Mouse (Mus musculus): Measurements from ENCODE around the gene 1700015G11Rik.
A peak's percentile ranks its signal among the peaks of the same experiment; 100 is the strongest.

Gene 1700015G11Rik

DNA sequence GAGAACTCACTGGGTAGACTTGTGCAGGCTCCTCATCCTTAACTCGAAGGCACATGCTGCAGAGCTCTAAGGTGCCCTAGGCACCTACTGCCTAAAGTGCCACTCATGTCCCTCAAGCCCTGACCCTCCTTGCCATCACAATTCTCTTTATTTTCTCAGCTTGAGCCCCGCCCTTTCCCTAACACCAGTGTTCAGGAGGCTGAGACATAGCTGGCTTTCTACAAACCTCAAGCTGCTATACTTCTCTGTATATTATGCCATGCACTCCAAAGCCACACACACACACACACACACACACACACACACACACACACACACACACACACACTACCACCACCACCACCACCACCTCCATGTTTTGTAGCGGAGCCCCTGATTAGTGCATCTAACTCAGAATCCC, at the start of gene 1700015G11Rik:
Gene 1700015G11Rik, minus strand, starts transcription at position 101 of the 400 bp plus-strand sequence.
- no peak for DNase-seq

DNA sequence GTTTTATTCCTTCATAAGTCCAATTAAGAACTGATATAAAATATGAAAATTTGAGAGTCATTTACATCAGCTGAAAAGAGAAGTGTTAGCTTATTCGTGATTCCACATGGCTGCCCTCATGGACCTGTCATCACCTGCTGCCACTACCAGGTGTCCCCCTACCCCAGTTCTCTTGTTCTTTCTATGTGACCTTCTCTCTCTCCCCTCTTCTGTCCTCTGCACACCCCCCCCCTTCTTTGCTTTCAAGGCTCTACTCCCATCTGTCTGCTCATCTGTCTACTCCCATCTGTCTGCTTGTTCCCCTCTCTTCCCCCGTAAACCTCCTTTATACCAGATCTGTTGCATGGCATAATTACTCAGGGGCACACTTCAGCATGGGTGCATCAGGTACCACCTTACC, 41.4 kb upstream of the 1700015G11Rik start:
- DNase-seq = peak in 1 of 2 experiments; percentile 4

GRCm38 (mm10) chr7:52056274-52056673, 40.7 kb upstream of the 1700015G11Rik start:
- no peak for DNase-seq

DNA sequence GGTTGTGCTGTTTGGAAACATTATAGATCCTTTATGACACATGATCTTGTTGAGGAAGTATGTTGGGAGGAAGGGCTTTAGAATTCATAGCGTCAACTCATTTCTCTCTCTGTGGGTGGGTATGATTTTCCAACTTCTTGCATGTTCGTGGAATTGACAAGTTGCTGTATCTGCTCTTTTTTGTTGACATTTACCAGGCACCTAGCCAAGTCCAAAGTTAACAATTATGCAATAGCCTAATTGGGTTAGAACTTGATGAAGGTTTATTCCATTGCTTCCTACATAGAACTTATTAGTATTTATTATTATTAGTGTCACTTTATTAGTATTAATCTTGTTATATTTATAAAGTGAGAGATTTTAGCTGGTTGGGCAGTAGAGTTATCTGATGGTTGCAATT, 40.3 kb upstream of the 1700015G11Rik start:
- no peak for DNase-seq

DNA sequence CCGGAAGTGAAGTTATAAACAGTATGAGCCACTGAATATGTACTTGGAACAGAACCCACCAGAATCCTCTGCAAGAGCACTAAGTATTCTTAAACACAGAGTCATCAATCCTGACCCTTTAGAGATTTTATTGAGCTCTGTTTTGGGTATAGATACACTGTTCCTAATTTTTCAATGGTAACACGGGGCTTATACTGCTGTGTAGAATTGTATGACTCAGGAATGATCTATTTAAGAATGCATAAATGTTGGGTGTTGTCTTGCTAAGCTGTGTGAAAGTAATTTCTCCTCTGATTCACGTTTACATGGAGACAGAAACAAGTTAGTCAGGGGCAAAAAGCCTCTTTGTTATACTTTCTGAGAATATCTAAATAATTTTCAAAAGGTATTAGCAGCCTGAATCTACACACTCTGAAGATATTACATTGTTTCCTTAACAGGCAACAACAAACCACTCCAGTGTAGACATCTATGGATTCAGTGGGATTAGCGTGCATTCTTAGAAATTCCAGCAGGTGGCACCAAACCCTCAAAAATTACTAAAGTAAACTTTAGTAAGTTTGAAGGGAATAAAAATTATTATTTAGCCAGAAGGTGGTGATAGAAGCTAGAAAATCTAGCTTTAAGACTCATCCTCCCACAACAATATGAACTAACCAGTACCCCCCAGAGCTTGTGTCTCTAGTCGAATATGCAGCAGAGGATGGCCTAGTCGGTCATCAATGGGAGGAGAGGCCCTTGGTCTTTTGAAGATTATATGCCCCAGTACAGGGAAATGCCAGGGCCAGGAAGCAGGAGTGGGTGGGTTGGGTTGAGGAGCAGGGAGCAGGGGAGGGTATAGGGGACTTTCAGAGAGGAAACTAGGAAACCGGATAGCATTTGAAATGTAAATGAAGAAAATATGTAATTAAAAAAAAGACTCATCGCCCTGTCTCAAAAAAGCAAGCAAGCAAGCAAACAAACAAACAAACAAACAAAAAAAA, 22.4 kb upstream of the 1700015G11Rik start:
- peak; percentile 72 to 80 for DNase-seq

- no peak for DNase-seq
Observed at GRCm38 (mm10) chr7:52024050-52024626, 8.6 kb upstream of the 1700015G11Rik start.

DNA sequence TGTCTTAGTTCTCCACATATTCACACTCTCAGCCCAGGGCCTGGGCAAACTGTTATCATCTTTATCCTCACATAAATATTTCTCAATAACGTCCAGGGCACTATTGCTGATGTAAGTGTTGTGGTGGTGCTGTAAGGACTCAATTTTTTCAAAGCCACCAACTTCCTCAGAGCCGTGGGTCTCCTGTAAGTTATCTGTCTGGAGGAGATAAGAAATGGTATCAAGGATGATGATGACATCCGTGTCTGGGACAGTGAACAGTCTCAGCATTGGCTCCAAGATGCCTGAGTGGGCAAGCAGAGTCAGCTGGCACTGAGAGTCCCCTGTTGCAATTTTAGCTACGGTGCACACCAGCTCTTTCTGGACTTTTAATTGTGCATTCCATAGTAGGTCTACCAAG, 6.5 kb upstream of the 1700015G11Rik start:
- DNase-seq = no peak

DNA sequence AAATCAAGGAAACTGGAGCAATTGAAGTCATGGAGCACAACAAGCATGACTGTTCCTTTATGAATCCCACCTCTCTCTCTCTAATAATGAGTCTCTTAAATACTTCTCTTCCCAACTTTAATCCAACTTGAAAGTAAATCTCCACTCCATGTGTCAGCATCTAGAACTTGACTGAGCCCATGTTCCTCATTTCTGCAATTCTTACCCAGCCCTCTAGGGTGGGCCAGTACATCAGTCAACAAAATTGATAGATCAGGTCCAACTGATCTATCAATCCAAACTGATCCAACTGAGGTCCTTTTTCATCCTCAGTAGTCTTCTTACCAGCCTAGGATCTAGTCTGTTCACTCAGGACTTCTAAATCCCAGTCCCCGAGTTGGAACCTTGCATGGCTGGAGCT, 348 bp downstream of the 1700015G11Rik start:
- no peak for DNase-seq

GRCm38 (mm10) chr7:52013457-52013856, 2.1 kb downstream of the 1700015G11Rik start:
- DNase-seq = no peak

GRCm38 (mm10) chr7:52007138-52007537, 8.4 kb downstream of the 1700015G11Rik start:
- DNase-seq = no peak

- DNase-seq = no peak
Observed at GRCm38 (mm10) chr7:52006296-52006630, 9.3 kb downstream of the 1700015G11Rik start.

DNA sequence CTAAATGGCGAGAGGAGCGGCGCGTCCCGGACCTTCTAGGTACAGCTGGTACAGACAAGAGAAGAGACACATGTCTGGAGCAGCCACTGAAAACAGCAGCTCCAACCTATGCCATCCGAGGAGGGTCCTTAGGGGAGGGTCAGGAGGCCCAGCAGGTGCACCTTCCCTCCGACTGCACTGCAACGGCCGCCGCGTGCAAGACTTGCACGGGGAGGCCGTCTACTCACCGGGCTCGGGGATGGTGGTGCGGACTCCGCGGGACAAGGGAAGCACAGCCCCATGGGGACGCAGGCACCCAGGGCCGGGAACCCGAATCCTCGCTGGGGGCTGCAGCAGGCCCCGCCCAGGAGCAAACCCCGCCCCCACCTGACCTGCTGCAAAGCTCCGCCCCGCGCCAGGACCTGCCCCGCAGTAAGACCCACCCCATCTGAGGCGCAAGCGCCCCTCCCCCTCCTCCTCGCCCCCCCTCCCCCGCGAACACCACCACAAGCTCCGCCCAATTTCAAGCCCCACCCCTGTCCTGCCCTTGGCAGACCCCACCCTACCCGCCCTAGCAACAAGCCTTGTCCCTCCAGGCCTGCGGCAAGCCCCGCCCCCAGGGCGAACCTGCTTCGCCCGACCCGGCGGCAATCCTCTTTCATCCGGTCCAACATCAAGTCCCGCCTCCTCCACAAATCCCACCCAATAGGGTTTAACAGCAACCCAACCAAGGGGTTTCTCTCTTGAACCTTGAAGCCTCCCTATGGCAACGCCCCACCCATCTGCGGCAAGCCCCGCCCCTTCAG, 9.8 kb downstream of the 1700015G11Rik start, which contains the start of gene Svip:
Gene Svip, minus strand, starts transcription at position 508 of the 785 bp plus-strand sequence.
- peak; percentile 96 to 98 for DNase-seq

- DNase-seq = no peak
Observed at GRCm38 (mm10) chr7:51991020-51991419, 24.5 kb downstream of the 1700015G11Rik start.

DNA sequence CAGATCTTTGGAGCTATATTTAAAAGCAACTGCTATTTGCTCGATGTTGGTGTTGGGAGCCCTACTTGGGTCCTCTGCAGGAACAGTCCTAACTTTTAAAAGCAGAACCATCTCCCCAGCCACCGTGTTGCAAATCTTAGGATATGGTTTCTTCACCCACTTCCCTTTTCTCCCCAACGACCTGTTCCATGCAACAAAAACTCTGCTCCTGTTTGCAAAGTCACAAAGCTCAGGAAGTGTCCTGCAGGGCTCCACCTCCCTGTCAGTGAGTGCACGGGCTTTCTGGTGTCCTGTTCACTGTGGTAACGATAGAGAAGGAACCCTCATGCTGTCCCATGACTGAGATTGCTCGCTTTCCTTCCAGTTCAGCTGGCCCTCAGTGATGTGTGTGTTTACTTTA, 28.6 kb downstream of the 1700015G11Rik start:
- no peak for DNase-seq

GRCm38 (mm10) chr7:51985763-51986162, 29.8 kb downstream of the 1700015G11Rik start:
- DNase-seq = no peak

- no peak for DNase-seq
Observed at GRCm38 (mm10) chr7:51982303-51982702, 33.2 kb downstream of the 1700015G11Rik start.

- DNase-seq = peak; percentile 47 to 55
Observed at GRCm38 (mm10) chr7:51979271-51979670, 36.3 kb downstream of the 1700015G11Rik start.

GRCm38 (mm10) chr7:51975181-51975580, 40.3 kb downstream of the 1700015G11Rik start:
- DNase-seq = peak in 1 of 2 experiments; percentile 7

DNA sequence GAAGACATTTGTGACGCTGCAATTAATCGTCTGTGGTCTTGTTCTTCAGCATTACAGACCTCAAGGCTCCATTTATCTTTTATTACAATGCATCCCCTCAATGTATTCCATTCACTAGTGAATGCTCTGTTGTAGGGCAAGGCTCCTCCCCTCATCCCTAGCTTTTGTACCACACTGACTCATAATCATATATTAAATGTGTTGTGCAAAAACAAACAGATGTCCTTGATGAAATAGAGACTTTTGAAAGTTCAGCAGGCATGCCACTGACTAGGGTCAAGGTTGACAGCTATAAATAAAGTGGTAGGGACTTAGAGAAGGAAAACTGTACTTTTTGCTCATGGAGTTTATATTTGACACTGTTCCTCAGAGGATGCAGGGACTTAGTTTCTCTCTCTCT, 42.0 kb downstream of the 1700015G11Rik start:
- no peak for DNase-seq

DNA sequence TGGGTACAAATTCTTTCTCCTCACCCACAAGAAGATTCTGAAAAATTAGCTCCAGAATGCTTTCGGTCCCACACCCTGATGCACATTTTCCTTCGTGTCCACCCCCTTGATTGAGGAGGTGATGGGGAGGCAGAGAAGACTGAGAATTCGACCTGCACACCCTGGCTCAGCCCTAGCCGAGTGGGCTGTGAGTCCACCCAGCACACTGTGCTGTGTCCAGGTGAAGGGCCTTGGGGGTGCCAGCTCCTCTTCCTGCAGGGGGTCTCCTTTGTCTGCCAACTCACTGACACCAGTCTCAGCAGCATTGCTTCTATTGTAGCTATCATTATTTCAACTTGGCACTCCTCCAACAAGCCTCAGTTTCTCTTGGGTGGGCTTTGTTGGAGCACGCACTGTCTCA, 42.4 kb downstream of the 1700015G11Rik start:
- DNase-seq = peak; percentile 23 to 31

DNA sequence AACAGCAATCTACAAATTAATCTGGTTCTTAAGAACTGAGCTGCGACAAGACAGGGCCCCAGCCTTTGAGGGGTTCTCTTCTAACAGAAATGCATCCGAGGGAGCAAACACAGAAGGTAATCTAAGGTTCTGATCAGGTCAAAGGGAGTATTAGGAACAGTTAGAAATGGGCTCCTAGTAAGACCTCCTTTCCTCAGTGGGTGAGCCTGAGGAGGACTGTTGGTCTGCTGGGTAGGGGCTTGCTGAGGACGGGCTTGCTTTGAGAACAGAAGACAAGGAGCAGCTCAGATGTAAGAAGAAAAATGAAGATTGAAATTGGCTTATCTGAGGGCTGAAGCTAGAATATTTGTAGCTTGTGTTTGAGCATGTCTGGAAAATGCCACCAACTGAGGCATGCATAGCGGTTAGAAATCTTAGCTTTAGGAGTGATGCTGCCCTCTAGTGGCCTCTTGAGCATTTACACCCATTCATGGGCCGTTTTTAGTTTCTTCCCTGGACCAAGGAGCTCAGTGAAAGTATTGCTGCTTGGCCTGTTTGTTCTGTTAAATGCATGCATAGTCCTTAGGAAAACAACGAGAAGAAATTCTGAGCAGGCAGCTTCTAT, 43.2 kb downstream of the 1700015G11Rik start:
- peak; percentile 74 to 82 for DNase-seq

- no peak for DNase-seq
Observed at GRCm38 (mm10) chr7:51969379-51969778, 46.1 kb downstream of the 1700015G11Rik start.

DNA sequence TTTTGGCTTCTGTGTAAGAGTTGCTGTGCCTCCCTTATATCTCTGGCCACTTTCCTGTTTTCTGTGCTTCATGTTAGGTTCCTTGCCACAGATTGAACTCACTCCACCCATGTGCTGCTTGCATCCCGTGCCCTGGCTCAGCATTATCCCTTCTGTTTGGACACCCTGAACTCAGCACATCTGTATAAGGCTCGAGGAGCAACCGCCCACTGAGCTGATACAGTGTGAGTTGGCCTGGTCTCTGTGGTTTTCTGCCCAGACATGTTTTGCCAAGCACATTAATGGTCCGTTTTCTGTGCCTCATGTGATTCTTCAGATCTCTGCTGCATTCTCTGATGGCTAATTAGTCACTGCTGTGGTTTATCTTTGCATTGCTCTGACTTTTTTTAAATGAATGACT, 47.9 kb downstream of the 1700015G11Rik start:
- DNase-seq = no peak

Measured in cerebellum, postnatal 10 days (tissue).